Mouse (Mus musculus) CD4-positive, CD25-positive, alpha-beta regulatory T cell, adult 4 months (primary cell): ENCODE data around the gene Slc39a11. TPM values are rescaled to one million over a fixed set of nuclear protein-coding genes. Genes with fewer than 3 reads are reported as not detected.
A peak's percentile ranks its signal among the peaks of the same experiment; 100 is the strongest.

Source experiments
- ATAC-seq: one replicate; pipeline ENCODE4 v1.8.0; 2017
- polyA plus RNA-seq, 2 experiments: library from polyadenylated mRNA; unstranded; fragments of 100-300 nt; shearing (Covaris generic); gene quantifications; one replicate each; pipeline ENCODE4 v1.2.1; 2017

The Slc39a11 gene
- polyA plus RNA-seq, 2 experiments from 2014 or later: 12.0 to 17.9 TPM

DNA sequence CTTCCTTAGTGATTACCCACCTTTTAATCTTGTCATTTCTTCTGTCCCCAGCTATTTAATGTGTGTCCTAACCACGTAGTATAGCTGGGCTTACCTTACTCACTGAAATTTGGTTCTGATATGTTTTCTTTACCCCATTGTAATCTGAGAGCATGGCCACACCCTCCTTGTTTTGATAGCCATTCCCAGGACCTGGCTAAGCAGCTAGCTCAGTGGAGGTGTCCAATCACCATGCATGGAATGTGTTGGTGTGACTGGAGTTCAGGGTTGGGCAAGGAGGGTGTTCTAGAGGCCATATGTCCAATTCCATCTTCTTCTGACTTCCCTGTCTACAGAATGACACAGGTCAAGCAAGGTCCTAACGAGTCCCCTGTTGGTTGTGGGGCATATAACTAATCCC lies 429.2 kb downstream of the Slc39a11 start:
- ATAC-seq: no peak

DNA sequence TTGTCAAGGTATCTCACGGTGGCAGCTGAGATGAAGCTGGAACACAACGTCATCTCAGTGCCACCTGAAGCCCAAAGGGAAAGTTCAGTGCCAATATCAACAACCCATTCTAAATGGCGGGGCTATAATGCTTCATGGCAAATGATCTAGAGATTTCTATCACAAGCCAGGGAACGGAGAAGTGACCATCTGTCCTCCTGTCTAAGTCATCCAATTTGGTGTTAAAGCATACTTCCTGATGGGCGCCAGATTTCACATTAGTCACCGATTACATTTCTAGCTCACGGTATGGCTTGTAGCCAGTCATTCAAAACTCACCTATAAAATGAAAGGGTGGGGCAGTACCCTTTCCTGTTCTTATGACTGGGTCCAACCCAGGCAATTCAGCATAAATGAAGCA lies 435.1 kb downstream of the Slc39a11 start:
- no peak for ATAC-seq

DNA sequence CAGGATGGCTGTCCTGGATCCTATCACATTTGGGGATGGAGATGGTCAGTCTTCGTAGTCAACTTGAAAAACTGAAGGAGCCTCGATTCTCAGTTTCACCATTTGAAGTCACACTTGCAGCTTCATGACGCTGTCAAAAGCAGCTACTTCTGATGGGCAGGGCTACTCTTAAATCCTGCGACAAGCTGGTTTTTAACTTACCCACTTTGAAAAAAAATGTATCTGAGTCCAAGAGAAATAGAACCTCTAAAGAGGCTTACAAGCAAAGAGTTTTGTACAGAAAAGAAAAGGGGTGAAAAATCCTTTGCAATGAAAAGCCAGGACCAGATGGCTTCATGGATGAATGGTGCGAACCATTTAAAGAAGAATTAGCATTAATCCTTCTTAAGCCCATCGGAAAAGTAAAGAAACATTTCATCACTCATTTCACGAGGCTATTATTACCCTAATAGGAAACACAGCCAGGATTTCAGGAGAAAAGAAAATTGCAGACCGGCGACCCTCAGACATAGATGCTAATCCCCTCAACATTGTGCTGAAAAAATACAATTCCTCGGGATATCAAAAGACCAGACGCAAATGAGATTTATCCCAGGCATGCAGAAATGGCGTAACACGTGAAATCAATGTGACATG lies 437.4 kb downstream of the Slc39a11 start:
- ATAC-seq: no peak

DNA sequence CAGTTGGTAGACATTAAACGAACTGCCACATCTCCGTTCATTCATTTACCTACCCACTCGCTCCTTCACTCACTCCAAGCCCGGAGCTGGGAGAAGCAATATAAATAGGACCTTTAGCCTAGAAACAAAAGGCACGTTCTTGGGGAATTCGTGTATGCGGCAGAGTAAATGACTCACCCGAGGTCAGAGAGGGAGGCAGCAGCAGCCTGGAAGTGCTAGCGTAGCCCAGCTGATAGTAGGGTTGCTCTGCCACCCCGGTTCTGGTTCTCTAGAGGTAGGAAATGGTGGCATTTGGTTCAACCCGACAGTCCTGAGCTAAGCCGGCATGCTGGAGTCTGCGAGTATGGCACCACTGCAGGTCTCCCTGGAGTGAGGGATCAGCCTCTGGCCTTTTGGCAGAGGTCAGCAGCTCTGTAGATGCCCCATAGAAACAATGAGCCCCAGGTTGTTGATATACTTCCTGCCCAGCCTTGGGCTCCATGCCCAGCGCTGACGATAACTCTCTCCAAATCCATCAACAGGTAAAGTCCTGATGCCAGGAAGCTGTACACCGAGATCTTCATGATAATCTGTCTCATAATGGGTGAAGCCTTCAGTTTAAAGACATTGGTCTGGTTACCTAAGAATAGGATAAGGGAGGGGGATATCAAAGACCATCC lies 440.5 kb downstream of the Slc39a11 start:
- ATAC-seq: no peak

DNA sequence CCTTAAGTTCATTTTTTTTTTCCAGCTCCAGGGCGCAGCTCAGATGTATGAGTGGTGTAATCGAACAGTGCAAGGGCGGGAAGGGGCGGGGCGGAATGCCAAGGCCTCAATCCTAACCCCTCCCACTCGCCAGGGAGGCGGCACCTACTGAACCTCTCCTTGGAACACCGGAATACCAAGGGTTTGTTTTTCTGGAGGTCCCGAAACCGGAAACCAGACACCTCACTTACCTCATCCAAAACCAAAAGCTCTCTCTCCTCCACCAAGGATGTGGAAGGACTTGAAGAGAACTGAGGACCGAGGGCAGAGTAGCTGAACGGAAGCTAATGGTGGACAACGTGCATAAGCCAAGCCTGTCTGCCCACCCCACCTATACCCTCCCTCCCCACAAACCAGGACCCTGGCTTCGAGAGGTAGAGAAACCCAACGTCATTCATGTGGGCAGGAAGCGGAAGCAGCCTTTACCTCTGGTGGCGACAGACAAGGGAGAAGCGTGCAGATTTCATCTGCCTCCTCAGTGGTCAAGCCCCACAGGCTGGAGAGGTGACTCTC lies 441.3 kb downstream of the Slc39a11 start:
- ATAC-seq: peak; percentile 63

DNA sequence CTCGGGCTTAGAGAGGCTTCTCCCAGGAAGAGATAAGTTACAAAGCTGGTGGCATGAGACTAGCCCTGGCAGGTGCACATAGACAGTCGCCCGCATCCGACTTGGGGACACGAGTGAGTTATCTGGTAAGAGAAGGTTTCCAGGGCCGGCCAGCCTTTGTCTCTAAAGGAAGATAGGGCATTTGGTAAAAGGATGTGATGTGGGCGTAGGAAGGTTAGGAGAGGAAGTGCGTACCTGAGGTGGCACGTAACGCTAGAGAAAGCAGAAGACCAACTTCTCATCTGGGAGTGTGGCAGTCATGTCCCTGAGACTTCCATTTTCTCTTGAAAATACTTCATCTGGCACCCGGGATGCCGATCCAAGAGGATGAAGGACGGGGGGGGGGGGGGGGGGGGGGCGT lies 441.9 kb downstream of the Slc39a11 start:
- ATAC-seq: peak; percentile 79

DNA sequence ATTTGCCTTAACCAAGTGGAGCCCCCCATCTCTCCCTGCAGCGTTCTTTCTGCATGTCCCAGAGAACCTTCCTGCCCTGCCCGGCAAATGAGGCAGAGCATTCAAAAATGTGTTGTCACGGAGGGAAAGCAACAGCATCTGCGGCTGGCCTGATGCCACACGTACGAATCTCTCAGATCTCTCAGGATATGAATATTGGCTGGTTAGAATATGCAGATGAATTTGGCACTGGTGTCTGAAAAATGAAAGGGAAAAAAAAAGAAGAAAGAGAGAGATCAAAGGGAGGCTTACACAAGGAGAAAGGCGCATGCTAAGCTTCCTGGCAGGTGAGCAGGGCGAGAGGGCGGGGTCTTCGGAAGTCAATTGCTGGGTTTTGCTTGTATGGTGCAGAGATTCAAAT lies 443.8 kb downstream of the Slc39a11 start:
- peak; percentile 28 for ATAC-seq

DNA sequence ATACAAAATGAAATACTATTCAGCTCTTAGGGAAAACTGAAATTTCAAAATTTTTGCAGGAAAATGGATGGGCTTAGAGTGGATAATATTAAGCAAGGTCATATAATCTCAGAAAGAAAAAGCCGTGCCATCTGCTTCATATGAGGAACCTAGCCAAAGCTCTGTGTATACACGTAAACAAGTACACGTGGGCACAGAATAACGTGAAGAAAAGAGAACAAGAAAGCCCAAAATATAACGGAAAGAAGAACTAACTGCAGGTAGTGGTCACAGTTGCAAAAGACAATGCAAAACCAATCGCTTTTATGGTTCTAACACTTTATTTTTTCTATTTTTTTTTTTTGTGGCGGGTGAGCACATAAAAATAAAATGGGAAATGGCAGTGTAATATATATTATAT lies 446.9 kb downstream of the Slc39a11 start:
- no peak for ATAC-seq

DNA sequence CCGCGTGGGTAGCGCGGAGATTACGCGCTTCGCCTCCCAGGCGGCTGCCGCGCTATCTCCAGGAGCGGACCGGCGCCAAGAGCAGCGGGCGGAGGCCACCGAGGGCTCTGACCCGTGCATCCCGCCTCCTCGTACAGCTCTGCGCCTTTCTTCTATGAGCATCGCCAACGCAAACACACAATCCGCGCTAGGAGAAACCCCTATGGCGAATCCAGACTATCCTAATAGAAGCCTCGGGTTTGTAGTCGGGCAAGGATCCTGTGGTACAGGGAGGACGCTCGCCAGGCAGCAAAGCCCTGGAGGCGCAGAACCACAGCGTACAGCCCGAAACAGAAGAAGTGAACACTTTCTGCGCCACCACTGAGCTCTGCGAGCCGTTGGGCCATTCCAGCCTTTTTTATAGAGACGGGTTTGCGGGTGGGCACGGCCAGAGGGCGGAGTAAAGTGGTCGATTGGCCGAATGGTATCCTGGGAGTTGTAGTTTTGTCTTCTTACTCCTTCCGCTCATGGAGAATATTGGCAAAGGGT lies 448.3 kb downstream of the Slc39a11 start:
- peak; percentile 82 for ATAC-seq

DNA sequence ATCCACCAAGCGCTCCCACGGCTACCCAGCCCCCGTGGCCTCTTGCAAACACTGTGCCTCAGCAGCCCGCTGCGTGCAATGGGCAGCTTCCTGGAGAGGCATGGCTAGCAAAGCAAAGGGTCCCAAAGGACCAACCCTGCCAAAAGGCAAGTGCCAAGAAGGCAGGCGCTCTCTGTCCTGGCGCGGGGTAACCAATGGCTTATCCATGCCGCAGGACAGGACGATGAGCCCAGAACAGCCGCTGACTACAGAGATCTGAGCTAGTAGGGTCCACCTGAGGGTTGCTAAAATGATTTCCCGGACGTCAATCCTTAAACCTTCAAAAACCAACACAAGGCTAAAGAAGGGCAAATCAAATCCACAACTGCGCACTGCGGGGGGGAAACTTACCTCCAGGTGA lies 449.0 kb downstream of the Slc39a11 start:
- peak; percentile 5 for ATAC-seq

DNA sequence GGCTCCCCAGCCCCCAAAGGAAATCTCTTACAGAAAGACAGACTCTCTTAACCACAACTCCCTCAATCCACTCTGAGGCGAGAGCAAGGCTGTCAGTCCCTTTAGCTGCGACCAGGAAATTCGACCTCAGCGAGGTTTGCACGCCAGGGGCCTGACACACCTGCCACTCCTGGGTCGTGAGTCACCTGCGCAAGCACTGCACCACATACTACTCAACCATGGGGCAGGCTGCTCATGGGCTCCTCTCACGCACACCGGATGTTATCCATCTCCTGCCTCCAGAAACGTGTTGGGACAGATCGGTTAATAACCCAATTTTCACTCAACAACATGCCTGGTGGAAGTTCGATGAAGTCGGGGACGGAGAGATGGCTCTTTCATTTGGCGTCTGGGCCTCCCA lies 451.3 kb downstream of the Slc39a11 start:
- no peak for ATAC-seq

DNA sequence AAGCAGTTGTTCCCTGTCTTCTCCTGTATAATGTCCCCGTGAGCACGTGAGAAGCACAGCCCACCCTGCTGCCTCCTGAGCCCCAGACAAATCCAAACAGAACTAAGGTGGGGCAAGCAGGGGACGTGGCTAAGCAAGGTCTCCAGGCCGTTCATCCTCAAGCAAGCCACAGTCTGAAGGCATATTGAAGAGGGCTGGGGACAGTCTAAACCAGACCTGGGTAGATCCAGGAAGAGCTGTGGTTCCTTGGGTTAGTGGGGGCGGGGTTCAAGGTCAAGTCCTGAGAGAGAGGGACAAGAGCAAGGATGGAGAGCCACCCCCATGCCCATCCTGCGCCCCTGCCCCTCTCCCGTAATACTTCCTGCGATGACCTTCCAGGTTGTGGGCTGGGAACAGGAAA lies 452.3 kb downstream of the Slc39a11 start:
- no peak for ATAC-seq

DNA sequence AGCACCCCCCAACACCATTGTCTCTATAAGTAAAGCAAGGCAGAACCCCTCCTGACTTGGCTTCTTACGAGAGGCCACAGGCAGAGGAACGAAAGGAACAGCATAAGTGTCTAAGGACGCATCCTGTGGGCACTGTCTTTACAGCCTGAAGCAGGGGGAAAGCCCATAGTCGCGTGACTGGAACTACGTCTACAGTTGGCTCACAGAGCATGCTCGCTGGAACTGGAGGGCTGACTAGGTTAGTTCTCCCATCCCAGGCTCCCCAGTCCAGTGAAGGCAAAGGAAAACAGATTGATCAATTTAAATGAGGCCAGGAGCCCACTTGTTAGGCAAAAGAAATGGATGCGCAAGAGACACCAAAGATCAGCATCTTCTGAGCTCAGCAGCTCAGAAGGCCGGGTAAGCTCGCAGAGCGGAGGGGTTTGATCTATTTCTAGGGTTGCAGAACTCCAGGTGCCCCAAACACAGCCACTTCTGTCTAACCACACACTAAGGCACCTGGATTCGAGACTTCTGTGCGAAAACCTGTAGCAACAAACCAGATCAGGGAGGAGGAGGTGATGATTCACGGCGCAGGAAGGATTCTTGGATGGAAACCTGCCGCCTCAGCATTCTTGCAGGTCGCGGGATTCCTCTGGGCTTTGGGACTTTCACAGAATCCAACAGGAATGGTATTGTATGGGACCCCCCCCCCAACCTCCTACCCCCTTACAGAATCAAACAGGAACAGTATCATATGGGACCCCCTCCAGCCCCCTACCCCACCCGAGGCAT lies 453.5 kb downstream of the Slc39a11 start:
- ATAC-seq: peak; percentile 71

Other genes with a start within 250 kb of the Slc39a11 start
- gene Sstr2, start 30.7 kb downstream of the Slc39a11 start, polyA plus RNA-seq: under 1 TPM in 1 of 2 experiments, not detected in 1; 0.35 TPM
- gene Cog1, start 910 bp downstream of the Slc39a11 start, polyA plus RNA-seq: 10 to 100 TPM; 15.4 to 19.3 TPM
- gene Fam104a, start 34.1 kb upstream of the Slc39a11 start, polyA plus RNA-seq: 10 to 100 TPM; 13.9 to 15.0 TPM
- 10 to 100 TPM in 1 of 2 experiments, 1 to 10 TPM in 1; 8.0 to 11.3 TPM for gene D11Wsu47e, start 34.3 kb upstream of the Slc39a11 start, polyA plus RNA-seq
- gene Cpsf4l, start 59.9 kb upstream of the Slc39a11 start, polyA plus RNA-seq: 1 to 10 TPM in 1 of 2 experiments, not detected in 1; 1.0 TPM
- 1 to 10 TPM; 2.1 to 2.3 TPM for gene Cdc42ep4, start 101.8 kb upstream of the Slc39a11 start, polyA plus RNA-seq